Mouse (Mus musculus) left cerebral cortex, postnatal 36 days (tissue): ENCODE measurements at regions not wholly inside any gene's neighbourhood (a gene's known extent, or its start where the extent isn't known, plus 50 kb on each side); places are given as distances from the start of the nearest gene placed in this dataset.
"Not testable (repeated sequence)": the region's sequence is repeated elsewhere in the genome, so short reads cannot be mapped to it uniquely, and the experiment has no call there.

Experiments used
- DNase-seq, 2 experiments: peaks; one replicate each; pipeline ENCODE4 v3.0.0; 2021 to 2022; ENCODE audit warnings: low spot score in 2 of 2, mixed read lengths in 1 of 2
- intact Hi-C: fragments of 180-260 bp; cut with DNase I; formaldehyde crosslinking; loops from one replicate; pipeline ENCODE4 v1.15.1; 2025

GRCm38 (mm10) chr9:41914611-41915010 lies 209.5 kb downstream of the Sorl1 start:
- intact Hi-C loops = no loop called here
- DNase-seq = no peak

DNA sequence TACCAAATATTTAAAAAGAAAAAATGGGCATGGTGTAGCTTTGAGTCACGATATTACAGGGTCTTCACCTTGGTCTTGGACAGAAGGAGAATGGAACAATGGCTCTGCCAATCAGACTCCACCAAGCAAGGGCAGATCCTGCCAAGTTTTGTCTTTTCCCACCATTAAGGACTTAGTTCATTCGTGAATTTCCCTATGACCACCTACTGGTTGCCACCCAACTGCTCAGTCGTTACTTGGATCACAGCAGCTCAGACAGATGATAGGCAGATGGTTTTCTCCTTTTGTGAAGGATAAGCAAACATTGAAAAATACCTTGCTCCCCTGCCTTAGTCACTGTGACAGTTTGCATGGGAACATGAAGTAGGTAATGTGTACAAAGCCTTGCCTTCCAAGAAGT lies 210.2 kb downstream of the Sorl1 start:
- no peak for DNase-seq
- intact Hi-C loops = no loop called here

GRCm38 (mm10) chr9:41912482-41912881 lies 211.6 kb downstream of the Sorl1 start:
- DNase-seq = no peak
- intact Hi-C loops = no loop called here

DNA sequence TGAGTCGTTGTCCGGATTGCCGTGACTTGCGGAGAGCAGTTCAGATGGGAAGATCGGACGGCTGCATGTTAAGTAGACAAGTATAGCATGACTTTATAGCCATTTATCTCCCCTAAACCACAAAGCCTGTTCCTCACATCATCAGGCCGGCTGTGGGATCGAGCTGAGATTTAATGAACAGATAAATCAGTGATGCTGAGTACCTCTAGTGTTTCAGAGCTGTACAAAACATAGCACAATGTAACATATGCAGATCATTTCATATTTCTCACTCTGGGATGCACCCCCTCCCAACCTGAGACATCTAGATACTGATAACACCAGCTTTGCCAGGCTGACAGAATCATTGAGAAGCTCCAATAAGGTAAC lies 223.5 kb downstream of the Sorl1 start:
- intact Hi-C loops = no loop called here
- DNase-seq = no peak

- intact Hi-C loops = no loop called here
- no peak for DNase-seq
These were observed 224.1 kb downstream of the Sorl1 start for GRCm38 (mm10) chr9:41899766-41900605.

- intact Hi-C loops = no loop called here
These were observed 229.0 kb downstream of the Sorl1 start for GRCm38 (mm10) chr9:41895106-41895505.

DNA sequence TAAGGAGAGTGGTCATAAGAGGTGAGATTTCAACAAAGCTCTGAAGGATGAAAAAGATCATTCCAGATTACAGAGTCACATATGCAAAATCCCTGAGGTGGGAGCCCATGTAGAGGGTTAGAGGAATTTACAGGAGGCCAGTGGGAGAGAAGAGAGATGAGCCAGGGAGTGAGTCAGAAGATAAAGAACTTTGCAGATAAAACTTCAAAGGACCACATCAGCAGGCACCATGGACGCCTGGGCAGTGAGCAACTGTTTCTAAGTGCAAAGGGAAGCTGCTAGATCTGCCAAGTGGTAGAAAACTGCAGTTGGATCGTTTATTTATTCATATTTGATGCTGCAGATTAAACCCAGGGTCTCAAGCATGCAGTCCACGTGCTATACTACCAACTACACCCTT lies 231.3 kb downstream of the Sorl1 start:
- intact Hi-C loops = loop anchor here (5.0 kb wide), 1 partner anchor 311 kb away; no protein-coding TSS in a partner anchor
- no peak for DNase-seq

More at GRCm38 (mm10) chr9:41895106-41895505, 229.0 kb downstream of the Sorl1 start:
- no peak for DNase-seq

GRCm38 (mm10) chr9:41891206-41891605 lies 232.9 kb downstream of the Sorl1 start:
- no peak for DNase-seq

GRCm38 (mm10) chr9:41890273-41891141 lies 233.6 kb downstream of the Sorl1 start:
- intact Hi-C loops = loop anchor here (2.0 to 5.0 kb wide), 3 partner anchors 60 to 308 kb away; no protein-coding TSS in a partner anchor
- DNase-seq = peak; percentile 72 to 73

More at GRCm38 (mm10) chr9:41891206-41891605, 232.9 kb downstream of the Sorl1 start:
- intact Hi-C loops = loop anchor here (2.0 to 5.0 kb wide), 3 partner anchors 60 to 309 kb away; no protein-coding TSS in a partner anchor

DNA sequence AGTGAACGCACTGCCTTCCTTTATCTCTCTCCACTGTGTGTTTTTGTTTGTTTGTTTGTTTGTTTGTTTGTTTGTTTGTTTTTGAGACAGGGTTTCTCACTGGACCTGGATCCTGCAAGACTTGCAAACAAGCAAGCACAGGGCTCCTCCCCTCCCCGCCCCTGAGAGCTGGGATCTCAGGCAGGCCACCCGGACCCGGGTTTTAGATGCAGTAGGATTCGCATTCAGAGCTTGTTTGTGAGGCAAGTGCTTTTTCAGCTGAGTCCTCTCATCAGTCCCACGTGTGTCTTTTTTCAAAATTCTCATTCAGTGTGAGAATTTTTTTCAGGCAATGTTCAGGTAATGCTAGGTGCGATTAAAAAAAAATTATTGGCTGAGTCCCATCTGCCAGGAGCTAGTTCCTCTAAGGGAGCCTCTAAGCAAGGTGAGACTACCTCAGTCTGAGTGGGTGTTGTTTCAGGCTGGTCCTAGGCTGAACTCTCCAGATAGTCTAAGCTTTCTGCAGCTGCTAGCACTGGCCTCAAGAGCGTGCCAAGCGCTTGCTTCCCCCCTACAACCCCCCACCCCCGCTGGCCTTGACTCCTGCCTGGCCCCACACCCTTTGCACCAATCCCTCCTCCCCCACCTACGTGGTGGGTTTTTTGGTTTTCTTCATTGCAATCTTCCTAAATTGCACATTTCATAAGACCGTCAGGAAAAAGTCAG lies 234.4 kb downstream of the Sorl1 start:
- DNase-seq = peak in 1 of 2 experiments; percentile 9
- intact Hi-C loops = loop anchor here (2.0 to 5.0 kb wide), 3 partner anchors 61 to 307 kb away; no protein-coding TSS in a partner anchor

- DNase-seq = no peak
- intact Hi-C loops = no loop called here
These were observed 235.4 kb downstream of the Sorl1 start for GRCm38 (mm10) chr9:41888616-41889150.

- DNase-seq, intact Hi-C loops: not testable (repeated sequence)
These were observed 237.6 kb downstream of the Sorl1 start for GRCm38 (mm10) chr9:41886456-41886855.

DNA sequence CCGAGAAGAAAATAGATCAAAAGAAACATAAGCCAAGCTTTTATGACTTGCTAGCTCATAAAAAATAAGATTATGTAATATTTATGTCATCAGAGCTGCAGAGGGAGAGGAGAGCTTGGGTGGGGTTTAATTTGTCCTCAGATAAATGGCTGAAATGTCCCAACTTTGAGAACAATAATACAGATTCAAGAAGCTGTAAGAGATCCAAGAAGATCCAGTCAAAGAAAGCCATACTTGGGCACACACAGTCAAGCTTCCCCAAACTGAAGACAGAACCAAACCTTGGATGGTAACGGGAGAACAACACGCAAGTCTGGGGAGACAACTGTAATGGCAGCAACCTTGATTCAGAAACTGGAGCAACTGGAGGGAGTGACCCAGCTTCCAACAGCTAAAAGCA lies 243.6 kb downstream of the Sorl1 start:
- intact Hi-C loops = no loop called here
- no peak for DNase-seq

DNA sequence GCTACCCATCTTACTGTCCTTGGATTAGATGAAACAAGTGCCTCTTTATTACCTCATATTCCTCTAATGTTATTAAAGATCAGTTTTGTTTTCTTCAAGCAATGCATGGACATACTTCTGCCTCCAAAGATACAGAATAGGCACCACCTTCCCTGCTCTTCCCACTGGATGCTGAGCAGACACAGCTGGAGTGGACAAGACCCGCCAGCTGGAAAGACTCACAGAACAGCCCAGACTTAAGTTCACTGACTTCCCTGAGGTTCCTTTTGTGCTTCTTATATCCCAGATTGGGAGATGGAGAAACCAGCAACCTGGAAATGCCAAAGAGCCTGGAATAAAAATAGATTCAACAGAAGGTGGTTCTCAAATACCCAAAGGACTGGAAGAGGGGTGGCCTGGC lies 245.0 kb downstream of the Sorl1 start:
- intact Hi-C loops = no loop called here

GRCm38 (mm10) chr9:41861136-41861535 lies 263.0 kb downstream of the Sorl1 start:
- DNase-seq = no peak
- intact Hi-C loops = no loop called here

More for the DNA sequence above, 245.0 kb downstream of the Sorl1 start:
- no peak for DNase-seq

DNA sequence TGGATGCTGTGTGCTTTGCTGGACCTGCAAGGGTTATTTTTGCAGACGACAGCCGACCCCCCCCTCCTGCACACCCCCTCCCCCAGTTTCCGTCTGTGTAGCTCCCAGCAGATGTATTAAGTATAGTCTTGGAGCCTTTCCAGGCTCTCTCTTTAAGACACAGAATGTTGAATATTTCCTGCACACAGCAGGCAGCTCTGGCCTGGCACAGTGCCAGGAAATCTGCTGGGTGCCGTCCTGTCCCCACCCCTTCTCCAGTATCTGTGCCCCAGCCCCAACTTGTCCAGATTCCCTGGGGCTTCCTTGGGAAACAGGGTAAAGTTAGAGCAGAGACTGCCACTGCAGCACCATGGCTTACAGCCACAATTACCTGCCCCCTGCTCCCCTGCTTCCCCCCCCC lies 263.4 kb downstream of the Sorl1 start:
- intact Hi-C loops = no loop called here
- peak; percentile 41 to 59 for DNase-seq

- intact Hi-C loops = no loop called here
- no peak for DNase-seq
These were observed 264.3 kb downstream of the Sorl1 start for GRCm38 (mm10) chr9:41859780-41860179.

GRCm38 (mm10) chr9:41852099-41852498 lies 272.0 kb downstream of the Sorl1 start:
- intact Hi-C loops = no loop called here

DNA sequence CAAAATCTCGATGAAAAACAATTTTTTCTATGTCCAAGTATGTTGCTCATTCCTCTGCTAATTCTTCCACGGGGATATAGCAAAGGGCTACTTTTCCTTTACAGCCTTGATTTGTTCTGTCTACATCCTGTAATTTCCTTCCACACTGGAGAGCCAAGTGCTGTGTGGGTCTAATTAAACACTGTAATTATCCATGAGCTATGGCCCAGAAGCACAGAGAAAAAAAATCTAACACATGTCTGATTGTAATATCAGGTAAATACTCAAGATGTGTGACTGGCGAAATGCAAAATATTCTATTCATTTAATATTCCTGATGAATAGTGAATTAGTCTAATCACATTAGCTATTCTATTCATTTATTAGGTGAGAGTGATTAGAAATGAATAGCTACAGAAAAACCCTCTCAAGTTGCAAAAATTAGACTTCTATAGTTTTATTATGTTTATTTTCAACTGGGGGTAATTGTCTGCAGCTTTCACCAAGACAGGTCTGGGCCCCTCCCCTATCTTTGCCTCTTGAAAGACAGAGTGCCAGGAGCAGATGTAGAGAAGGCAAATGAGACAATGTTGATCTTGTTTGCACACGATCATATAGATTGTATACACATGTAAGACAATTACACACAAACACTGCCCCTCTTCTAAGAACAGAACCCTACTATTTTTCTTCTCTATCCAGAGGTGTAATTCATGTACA lies 274.3 kb downstream of the Sorl1 start:
- no peak for DNase-seq
- intact Hi-C loops = no loop called here

More at GRCm38 (mm10) chr9:41852099-41852498, 272.0 kb downstream of the Sorl1 start:
- DNase-seq = no peak
